In genomic region chr9:14348416-14348815, GRCm38 (mm10) we compare ENCODE assay signal across 7 mouse cellular contexts. TPM values are rescaled to one million over a fixed set of nuclear protein-coding genes. Genes with fewer than 3 reads are reported as not detected.
DNase-seq lines count a peak whose midpoint lies in the region; ATAC-seq and TF ChIP-seq lines count a peak whose summit lies in the region.

No protein-coding gene starts in this region.

- TF ChIP-seq CTCF in kidney, postnatal 0 days (IDR thresholded peaks at IDR 0.05; ENCODE audit: low read depth) = peak; percentile 68
- TF ChIP-seq CTCF in lung, postnatal 0 days (IDR thresholded peaks at IDR 0.05) = peak; percentile 70

- no peak overlapping the region for H3K4me3 ChIP-seq in kidney, postnatal 0 days (replicated peaks; ENCODE audit: low read depth, low read length)
- H3K4me3 ChIP-seq in lung, postnatal 0 days (ENCODE audit: low read depth, low read length) = no peak overlapping the region

- no peaks in the 10 kb centered on the region for H3K36me3 ChIP-seq in kidney, postnatal 0 days (ENCODE audit: insufficient read depth, low read length)
- no peaks in the 10 kb centered on the region for H3K36me3 ChIP-seq in lung, postnatal 0 days (ENCODE audit: insufficient read depth, low read length)

- H3K27me3 ChIP-seq in kidney, postnatal 0 days (ENCODE audit: insufficient read depth, low read length) = no peaks in the 10 kb centered on the region
- no peaks in the 10 kb centered on the region for H3K27me3 ChIP-seq in lung, postnatal 0 days (replicated peaks; ENCODE audit: insufficient read depth, low read length)

- no peak for TF ChIP-seq EP300 in lung, postnatal 0 days (IDR thresholded peaks at IDR 0.05)

- H3K9ac ChIP-seq in kidney, postnatal 0 days (ENCODE audit: low read depth, low read length) = no peak overlapping the region
- H3K9ac ChIP-seq in lung, postnatal 0 days (replicated peaks; ENCODE audit: low read depth) = no peak overlapping the region

- no peak overlapping the region for H3K4me2 ChIP-seq in kidney, postnatal 0 days (ENCODE audit: low read length)
- H3K4me2 ChIP-seq in lung, postnatal 0 days (replicated peaks; ENCODE audit: low read depth, low read length) = no peak overlapping the region

- no peaks in the 10 kb centered on the region for H3K9me3 ChIP-seq in kidney, postnatal 0 days (replicated peaks; ENCODE audit: low read length)
- no peaks in the 10 kb centered on the region for H3K9me3 ChIP-seq in lung, postnatal 0 days (ENCODE audit: low read length)

- no peaks in the 10 kb centered on the region for H3K4me1 ChIP-seq in kidney, postnatal 0 days (replicated peaks; ENCODE audit: insufficient read depth, low read length)
- H3K4me1 ChIP-seq in lung, postnatal 0 days (ENCODE audit: insufficient read depth, low read depth, low read length) = no peaks in the 10 kb centered on the region

- ATAC-seq in kidney, postnatal 0 days (replicated peaks; ENCODE audit: low FRiP score, low read depth) = no peak
- no peak for ATAC-seq in lung, postnatal 0 days

- H3K27ac ChIP-seq in kidney, postnatal 0 days = no peak overlapping the region
- H3K27ac ChIP-seq in lung, postnatal 0 days (ENCODE audit: low read length) = no peak overlapping the region

- DNase-seq in kidney, postnatal 0 days (ENCODE audit: low spot score) = peak; percentile 39
- DNase-seq in kidney, adult 11 months = no peak
- DNase-seq in Muller cell, postnatal 12 days (ENCODE audit: inconsistent ontology term) = peak; percentile 8
- DNase-seq in embryo, embryonic 11 days = peak; percentile 14
- DNase-seq in lung, postnatal 0 days (ENCODE audit: low spot score) = peak; percentile 51
- DNase-seq in gastrocnemius, postnatal 25 days = no peak
- no peak for DNase-seq in cerebellum, adult 8-10 months

- WGBS in kidney, postnatal 0 days = 67% methylated on average over 4 of the region's 4 CpGs
- 56% methylated on average over 4 of the region's 4 CpGs for WGBS in lung, postnatal 0 days

RNA-seq across cellular contexts. Expression of gene Endod1, which starts 32.9 kb away (rescaled TPM):
- polyA plus RNA-seq in kidney, postnatal 0 days (2015; fragmentation: Nextera tagmentation; extraction: Ambion mirVana) = 18.3 and 19.3 TPM in 2 replicates
- 14.4 and 16.6 TPM in 2 replicates for polyA plus RNA-seq in lung, postnatal 0 days (2015; fragmentation: Nextera tagmentation; extraction: Ambion mirVana)
- total RNA-seq in gastrocnemius, postnatal 25 days (2021) = 1 to 10 TPM; 3.8 to 4.1 TPM

Comparison
In these comparisons a context has a peak if more than half of its experiments do, and no peak if none do; other contexts are left out.
1. DNase-seq: peak in kidney, postnatal 0 days (single experiment), Muller cell, postnatal 12 days (single experiment), embryo, embryonic 11 days (single experiment) and lung, postnatal 0 days (single experiment); none in kidney, adult 11 months (single experiment), gastrocnemius, postnatal 25 days (single experiment) and cerebellum, adult 8-10 months (single experiment).